Mouse (Mus musculus): Measurements from ENCODE around the gene Nrg4.

GRCm38 (mm10) chr9:55285197-55285596, 41.4 kb downstream of the Nrg4 start:
- TF ChIP-seq POLR2A (IDR thresholded peaks at IDR 0.05; ENCODE audit: extremely low read depth, insufficient read depth, low read length) (no peak), CTCF (IDR thresholded peaks at IDR 0.05; ENCODE audit: low read depth, low read length) (no peak)

All from liver, adult 2 months (tissue).